Mouse (Mus musculus) MEL (cell line): ENCODE results near the gene Ddo.

Experiments
- CTCF ChIP-seq, 3 experiments: IDR thresholded peaks in 2 of 3; conservative IDR thresholded peaks in 1 of 3; 2 replicates each; pipeline ENCODE4 v1.5.1; 2011 to 2012; ENCODE audit warnings: low read length in 3 of 3, low read depth in 2 of 3, mild to moderate bottlenecking in 2 of 3, improper control_type of control experiment in 1 of 3, inconsistent platforms in 1 of 3, mixed read lengths in 1 of 3, moderate library complexity in 1 of 3; ENCODE audit not compliant: control insufficient read depth in 1 of 3, insufficient read depth in 1 of 3, poor library complexity in 1 of 3, severe bottlenecking in 1 of 3
- EP300 ChIP-seq, 2 experiments: IDR thresholded peaks; 2 replicates each; pipeline ENCODE4 v1.6.1; 2011; ENCODE audit warnings: improper control_type of control experiment in 2 of 2, low read length in 2 of 2, low read depth in 1 of 2, mild to moderate bottlenecking in 1 of 2
- JUND ChIP-seq: IDR thresholded peaks from 2 replicates; pipeline ENCODE4 v1.6.1; 2011; ENCODE audit warnings: low read depth, mild to moderate bottlenecking, improper control_type of control experiment, low read length
- MYB ChIP-seq: IDR thresholded peaks from 2 replicates; pipeline ENCODE4 v1.6.1; 2011; ENCODE audit warnings: mild to moderate bottlenecking, low read depth, low read length, improper control_type of control experiment
- POLR2A ChIP-seq, 2 experiments: IDR thresholded peaks; 2 replicates each; pipeline ENCODE4 v1.6.1; 2011 to 2012; ENCODE audit warnings: low read length in 2 of 2, mild to moderate bottlenecking in 2 of 2, control low read depth in 1 of 2, improper control_type of control experiment in 1 of 2, low read depth in 1 of 2, moderate library complexity in 1 of 2; ENCODE audit not compliant: control insufficient read depth in 1 of 2, insufficient read depth in 1 of 2, poor library complexity in 1 of 2
- TAL1 ChIP-seq: IDR thresholded peaks from 2 replicates; pipeline ENCODE4 v1.6.1; 2012; ENCODE audit warnings: mild to moderate bottlenecking, inconsistent platforms, low read length, moderate library complexity, mixed read lengths
- USF1 ChIP-seq: IDR thresholded peaks from 2 replicates; pipeline ENCODE4 v1.6.1; 2014; ENCODE audit warnings: low read depth, mild to moderate bottlenecking, inconsistent platforms, low read length, improper control_type of control experiment, moderate library complexity

DNA sequence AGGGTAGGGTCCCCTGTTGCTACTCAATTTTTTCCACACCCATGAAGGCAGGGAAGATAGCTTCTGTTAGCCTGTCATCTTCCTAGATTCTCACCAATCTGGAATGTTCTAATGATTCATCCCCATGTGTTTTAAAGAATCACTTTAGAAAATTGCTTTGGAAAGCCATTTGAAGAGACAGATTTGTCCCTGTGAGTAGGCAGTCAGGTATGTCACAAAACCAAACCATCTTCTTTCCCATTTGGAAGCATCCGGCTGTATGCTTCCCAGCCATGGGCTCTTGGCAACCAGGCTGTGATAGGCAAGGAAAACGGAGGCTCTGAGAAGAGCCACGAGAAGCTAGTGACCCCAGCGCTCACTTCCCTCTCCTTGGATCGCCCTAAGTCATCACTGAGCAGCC lies 100.4 kb downstream of the Ddo start:
- TF ChIP-seq POLR2A (IDR thresholded peaks at IDR 0.05; ENCODE audit: control insufficient read depth in 1 of 2, insufficient read depth in 1 of 2, low read depth in 1 of 2, low read length in 2 of 2, poor library complexity in 1 of 2) (no peak), TAL1 (no peak), CTCF (IDR thresholded peaks at IDR 0.05 in 2 of 3, conservative IDR thresholded peaks at IDR 0.05 in 1 of 3; ENCODE audit: control insufficient read depth in 1 of 3, insufficient read depth in 1 of 3, low read depth in 2 of 3, low read length in 3 of 3, poor library complexity in 1 of 3, severe bottlenecking in 1 of 3) (no peak), EP300 (IDR thresholded peaks at IDR 0.05; ENCODE audit: low read depth in 1 of 2, low read length in 2 of 2) (no peak), USF1 (no peak), MYB (no peak), JUND (no peak)
